Mouse (Mus musculus): ENCODE results near the gene Gm13128. TPM values are rescaled to one million over a fixed set of nuclear protein-coding genes. Genes with fewer than 3 reads are reported as not detected.

Gm13128 gene
- not detected for total RNA-seq (2023)

GRCm38 (mm10) chr4:144329949-144330348 lies at the start of gene Gm13128:
TSS of gene Gm13128 (plus strand) at chr4:144330249.

GRCm38 (mm10) chr4:144280388-144280787 lies 49.7 kb upstream of the Gm13128 start, which contains the start of gene Pramel5:
TSS of gene Pramel5 (minus strand) at chr4:144280488.

DNA sequence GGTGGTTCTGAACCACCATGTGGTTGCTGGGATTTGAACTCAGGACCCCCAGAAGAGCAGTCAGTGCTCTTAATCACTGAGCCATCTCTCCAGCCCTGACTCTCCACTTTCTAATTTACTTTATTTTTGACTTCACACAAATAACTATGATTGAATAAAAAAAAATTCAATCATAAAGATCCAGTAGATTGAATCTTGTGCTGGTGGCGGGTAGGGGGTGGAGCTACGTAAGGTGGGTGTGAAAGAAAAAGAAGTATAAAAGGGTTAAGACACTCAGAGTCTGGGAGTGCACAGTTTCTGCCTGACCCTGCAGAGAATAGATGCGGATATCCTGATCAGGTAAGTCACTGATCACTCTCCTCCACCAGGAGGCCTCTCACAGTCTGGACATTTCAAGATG lies 27.6 kb downstream of the Gm13128 start, which contains the start of gene Gm13119:
Gene Gm13119, plus strand, starts transcription at position 301 of the 400 bp plus-strand sequence.

GRCm38 (mm10) chr4:144377911-144378310 lies 47.9 kb downstream of the Gm13128 start, which contains the start of gene Pramef20:
TSS of gene Pramef20 (minus strand) at chr4:144377933.

Other genes with a start within 250 kb of the Gm13128 start
- gene Gm13102, start 223.8 kb upstream of the Gm13128 start, total RNA-seq (2023) = not detected
- not detected for gene Oog3, start 167.6 kb upstream of the Gm13128 start, total RNA-seq (2023)
- gene Oog2, start 139.5 kb upstream of the Gm13128 start, total RNA-seq (2023) = not detected
- gene C87977, start 116.9 kb upstream of the Gm13128 start, total RNA-seq (2023) = not detected
- not detected for gene Pramel5, start 49.8 kb upstream of the Gm13128 start, total RNA-seq (2023)
- not detected for gene Gm13119, start 27.7 kb downstream of the Gm13128 start, total RNA-seq (2023)
- gene Pramef20, start 47.7 kb downstream of the Gm13128 start, total RNA-seq (2023) = not detected
- not detected for gene Pramef12, start 78.2 kb downstream of the Gm13128 start, total RNA-seq (2023)
- not detected for gene 1700012P22Rik, start 108.5 kb downstream of the Gm13128 start, total RNA-seq (2023)
- gene Gm9944, start 123.1 kb downstream of the Gm13128 start, total RNA-seq (2023) = not detected
- gene Aadacl3, start 133.5 kb downstream of the Gm13128 start, total RNA-seq (2023) = not detected
- gene 9430007A20Rik, start 189.6 kb downstream of the Gm13128 start, total RNA-seq (2023) = not detected
- not detected for gene Gm13124, start 234.9 kb downstream of the Gm13128 start, total RNA-seq (2023)